Mouse (Mus musculus): ENCODE measurements around the gene Ceacam18. TPM values are rescaled to one million over a fixed set of nuclear protein-coding genes. Genes with fewer than 3 reads are reported as not detected.
A peak's percentile ranks its signal among the peaks of the same experiment; 100 is the strongest.

Gene Ceacam18
- polyA plus RNA-seq (2015; fragmentation: Nextera tagmentation; extraction: Ambion mirVana) = 0.14 TPM in 1 of 2 replicates, not detected in the other

DNA sequence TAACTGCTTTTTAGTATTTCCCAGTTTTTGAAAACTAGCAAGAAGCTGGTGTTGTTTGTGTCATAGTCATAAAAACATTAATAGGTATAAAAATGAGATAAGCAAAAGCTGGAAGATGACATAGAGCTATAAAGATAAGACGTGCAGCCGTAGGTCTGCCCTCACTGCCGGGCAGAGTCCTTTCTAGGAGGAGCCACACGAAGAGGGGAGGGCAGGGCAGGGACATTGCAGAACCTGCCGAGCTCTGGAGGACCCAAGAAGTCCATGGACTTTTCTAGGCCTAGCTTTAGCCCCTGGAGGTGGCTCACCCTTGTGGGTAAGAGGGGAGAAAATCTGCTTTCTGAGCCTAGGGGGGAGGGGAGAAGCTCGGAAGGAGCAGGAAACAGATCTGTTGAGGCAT, at the start of gene Ceacam18:
TSS of gene Ceacam18 (plus strand) at position 208 of the 400 bp plus-strand sequence.
- no peak within 1 kb of the TSS for H3K4me2 ChIP-seq (ENCODE audit: low read depth, low read length)
- no peak within 1 kb of the TSS for H3K27ac ChIP-seq (ENCODE audit: low read depth)
- no peaks in the 10 kb centered on the region for H3K36me3 ChIP-seq (replicated peaks; ENCODE audit: insufficient read depth, low read length)
- no peak for TF ChIP-seq CTCF (IDR thresholded peaks at IDR 0.05; ENCODE audit: low read depth)
- no peak for TF ChIP-seq EP300 (IDR thresholded peaks at IDR 0.05; ENCODE audit: low read depth)
- no peak for DNase-seq
- no peak within 1 kb of the TSS for H3K4me3 ChIP-seq (ENCODE audit: low read depth, low read length)
- H3K9ac ChIP-seq (replicated peaks) = no peak within 1 kb of the TSS
- H3K9me3 ChIP-seq (ENCODE audit: low read length) = no peaks in the 10 kb centered on the region
- no peak for ATAC-seq
- WGBS (ENCODE audit: insufficient replicate concordance) = 41% methylated on average over 6 of the region's 6 CpGs
- H3K27me3 ChIP-seq (ENCODE audit: insufficient read depth, low read length) = no peaks in the 10 kb centered on the region
- H3K4me1 ChIP-seq (ENCODE audit: insufficient read depth) = no peaks in the 10 kb centered on the region

DNA sequence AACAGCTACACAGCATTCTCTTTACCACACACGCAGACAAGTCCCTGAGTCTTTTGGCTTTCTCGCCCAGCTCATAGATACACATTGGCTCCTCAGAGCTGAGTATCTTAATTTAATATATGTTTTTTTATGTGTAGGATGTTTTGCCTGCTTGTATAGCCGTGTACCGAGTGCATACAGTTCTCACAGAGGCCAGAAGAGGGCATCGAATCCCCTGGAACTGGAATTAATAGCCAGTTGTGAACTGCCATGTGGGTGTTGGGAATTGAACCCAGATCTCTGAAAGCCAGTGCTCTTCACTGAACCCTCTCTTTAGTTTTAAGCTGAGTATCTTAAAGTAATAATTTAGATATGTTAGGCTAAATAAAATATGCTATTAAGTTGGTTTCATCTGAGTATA, 49.7 kb upstream of the Ceacam18 start:
- Histone ChIP-seq H3K9ac (replicated peaks) (no peak overlapping the region), H3K27me3 (ENCODE audit: insufficient read depth, low read length) (no peaks in the 10 kb centered on the region), H3K9me3 (ENCODE audit: low read length) (no peaks in the 10 kb centered on the region), H3K4me3 (ENCODE audit: low read depth, low read length) (no peak overlapping the region), H3K4me2 (ENCODE audit: low read depth, low read length) (no peak overlapping the region), H3K4me1 (ENCODE audit: insufficient read depth) (peaks cover 6% of the 10 kb centered on the region; the same call in 1 of the 2 replicates), H3K27ac (ENCODE audit: low read depth) (no peak overlapping the region), H3K36me3 (replicated peaks; ENCODE audit: insufficient read depth, low read length) (peaks cover 51% of the 10 kb centered on the region)
- WGBS (ENCODE audit: insufficient replicate concordance) = 83% methylated on average over 5 of the region's 5 CpGs
- DNase-seq = no peak
- TF ChIP-seq EP300 (IDR thresholded peaks at IDR 0.05; ENCODE audit: low read depth) = no peak
- TF ChIP-seq CTCF (IDR thresholded peaks at IDR 0.05; ENCODE audit: low read depth) = peak; percentile 41
- no peak for ATAC-seq

DNA sequence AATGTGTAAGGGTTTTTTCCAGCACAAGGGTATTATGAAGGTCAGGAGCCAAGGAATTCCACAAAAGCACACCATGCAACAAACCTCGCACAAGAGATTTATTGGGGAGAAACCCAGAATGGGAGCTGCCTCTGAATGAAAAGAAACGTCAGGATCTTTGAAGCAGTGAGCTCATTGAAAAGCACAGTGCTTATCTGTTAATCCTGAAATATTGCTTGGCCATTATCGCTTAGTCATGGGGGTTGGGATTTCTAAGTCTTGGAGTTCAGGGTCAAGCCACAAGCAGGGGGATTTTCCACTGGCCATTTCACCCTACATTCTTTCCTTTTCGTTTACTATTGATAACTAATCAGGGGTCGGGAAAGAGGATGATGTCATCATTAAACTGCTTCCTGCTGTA, 32.6 kb upstream of the Ceacam18 start:
- no peak overlapping the region for H3K4me2 ChIP-seq (ENCODE audit: low read depth, low read length)
- no peaks in the 10 kb centered on the region for H3K36me3 ChIP-seq (replicated peaks; ENCODE audit: insufficient read depth, low read length)
- DNase-seq = no peak
- no peaks in the 10 kb centered on the region for H3K9me3 ChIP-seq (ENCODE audit: low read length)
- WGBS (ENCODE audit: insufficient replicate concordance) = 42% methylated on average over 5 of the region's 5 CpGs
- peaks cover 2% of the 10 kb centered on the region; the same call in 1 of the 2 replicates for H3K4me1 ChIP-seq (ENCODE audit: insufficient read depth)
- H3K4me3 ChIP-seq (ENCODE audit: low read depth, low read length) = no peak overlapping the region
- no peak overlapping the region for H3K9ac ChIP-seq (replicated peaks)
- H3K27me3 ChIP-seq (ENCODE audit: insufficient read depth, low read length) = no peaks in the 10 kb centered on the region
- TF ChIP-seq CTCF (IDR thresholded peaks at IDR 0.05; ENCODE audit: low read depth) = no peak
- TF ChIP-seq EP300 (IDR thresholded peaks at IDR 0.05; ENCODE audit: low read depth) = no peak
- ATAC-seq = no peak
- H3K27ac ChIP-seq (ENCODE audit: low read depth) = no peak overlapping the region

DNA sequence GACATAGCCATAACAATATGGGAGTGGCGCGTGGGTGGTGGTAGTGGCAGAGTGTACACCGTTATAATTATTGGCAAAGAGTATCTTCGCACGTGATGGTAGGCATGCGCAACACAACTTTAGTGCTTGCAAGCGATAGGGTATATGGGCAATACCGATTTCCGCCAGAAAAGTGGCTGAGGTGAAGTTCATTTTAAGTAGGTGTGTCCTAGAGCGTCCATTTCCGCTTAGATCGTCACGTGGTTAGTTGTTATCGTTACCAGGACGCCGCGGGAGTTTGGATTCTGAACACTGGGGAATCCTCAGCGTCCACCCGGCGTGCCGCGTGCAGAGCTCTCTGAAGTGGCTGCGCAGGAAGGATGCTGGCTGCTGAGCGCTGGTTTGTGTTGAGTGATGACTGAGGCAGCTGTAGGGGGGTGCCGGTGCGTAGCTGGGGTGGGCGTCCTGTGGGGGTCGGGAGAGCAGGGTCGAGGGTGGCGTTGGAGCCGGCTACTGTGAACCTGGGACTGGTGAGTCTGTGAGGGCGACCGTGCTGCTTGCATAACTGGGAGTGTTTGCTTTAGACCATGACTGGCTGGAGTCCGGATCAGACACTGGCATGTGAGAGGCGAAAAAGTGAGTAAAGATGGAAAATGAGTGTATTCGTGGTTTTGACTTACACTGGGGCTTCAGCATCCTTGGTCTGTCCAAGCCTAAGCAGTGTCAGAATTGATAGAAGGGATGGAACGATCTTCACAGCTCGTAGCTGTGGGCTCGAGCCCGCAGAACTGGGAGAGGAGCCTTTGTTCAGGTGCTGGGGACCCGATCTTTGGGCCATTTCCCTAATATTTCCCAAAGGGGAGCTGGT, 27.4 kb upstream of the Ceacam18 start, which contains the start of gene Zfp819:
TSS of gene Zfp819 (plus strand) at position 274 of the 847 bp plus-strand sequence.
- Histone ChIP-seq H3K27ac (ENCODE audit: low read depth) (no peak within 1 kb of the TSS), H3K9me3 (ENCODE audit: low read length) (no peaks in the 10 kb centered on the region), H3K36me3 (replicated peaks; ENCODE audit: insufficient read depth, low read length) (no peaks in the 10 kb centered on the region), H3K4me1 (ENCODE audit: insufficient read depth) (peaks cover 11% of the 10 kb centered on the region), H3K27me3 (ENCODE audit: insufficient read depth, low read length) (no peaks in the 10 kb centered on the region), H3K9ac (replicated peaks) (no peak within 1 kb of the TSS), H3K4me3 (ENCODE audit: low read depth, low read length) (peak within 1 kb of the TSS; percentile 19; the same call in 1 of the 2 replicates), H3K4me2 (ENCODE audit: low read depth, low read length) (peak within 1 kb of the TSS; percentile 74)
- DNase-seq (peak; percentile 59), ATAC-seq (peak; percentile 91)
- 16% methylated on average over 41 of the region's 41 CpGs for WGBS (ENCODE audit: insufficient replicate concordance)
- TF ChIP-seq CTCF (IDR thresholded peaks at IDR 0.05; ENCODE audit: low read depth) (no peak), EP300 (IDR thresholded peaks at IDR 0.05; ENCODE audit: low read depth) (no peak)

DNA sequence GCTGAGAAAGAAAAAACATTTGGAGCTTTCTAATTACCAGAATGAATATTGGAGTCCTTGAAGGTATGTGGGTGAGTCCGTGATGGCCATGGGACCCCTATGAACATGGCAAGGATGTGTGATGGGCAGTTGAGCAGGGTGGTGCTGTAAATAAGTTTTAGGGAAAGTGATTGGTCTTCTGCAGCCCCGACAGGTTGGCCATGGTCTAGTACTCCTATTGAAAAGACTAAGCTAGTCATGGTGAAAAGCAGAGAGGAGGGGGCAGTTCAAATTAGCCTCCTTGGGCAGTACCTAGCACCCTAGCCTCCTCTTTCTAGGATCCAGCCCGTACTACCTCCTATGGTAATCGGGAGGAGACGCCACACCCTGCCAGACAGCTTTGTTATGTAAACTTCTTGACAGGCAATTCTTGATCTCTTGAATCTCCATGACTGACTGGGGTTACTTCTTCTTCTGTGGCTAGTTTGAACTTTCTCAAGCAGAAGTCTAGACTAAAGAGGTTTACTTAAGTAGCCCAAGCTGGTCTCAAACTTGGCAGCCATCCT, 26.7 kb upstream of the Ceacam18 start:
- H3K9me3 ChIP-seq (ENCODE audit: low read length) = no peaks in the 10 kb centered on the region
- no peak overlapping the region for H3K27ac ChIP-seq (ENCODE audit: low read depth)
- no peak overlapping the region for H3K4me3 ChIP-seq (ENCODE audit: low read depth, low read length)
- peak overlapping the region; percentile 74; the same call in 1 of the 2 replicates for H3K4me2 ChIP-seq (ENCODE audit: low read depth, low read length)
- H3K9ac ChIP-seq (replicated peaks) = no peak overlapping the region
- TF ChIP-seq CTCF (IDR thresholded peaks at IDR 0.05; ENCODE audit: low read depth) (no peak), EP300 (IDR thresholded peaks at IDR 0.05; ENCODE audit: low read depth) (no peak)
- no peak for DNase-seq
- peaks cover 11% of the 10 kb centered on the region for H3K4me1 ChIP-seq (ENCODE audit: insufficient read depth)
- no peak for ATAC-seq
- no peaks in the 10 kb centered on the region for H3K36me3 ChIP-seq (replicated peaks; ENCODE audit: insufficient read depth, low read length)
- 33% methylated on average over 5 of the region's 5 CpGs for WGBS (ENCODE audit: insufficient replicate concordance)
- no peaks in the 10 kb centered on the region for H3K27me3 ChIP-seq (ENCODE audit: insufficient read depth, low read length)

DNA sequence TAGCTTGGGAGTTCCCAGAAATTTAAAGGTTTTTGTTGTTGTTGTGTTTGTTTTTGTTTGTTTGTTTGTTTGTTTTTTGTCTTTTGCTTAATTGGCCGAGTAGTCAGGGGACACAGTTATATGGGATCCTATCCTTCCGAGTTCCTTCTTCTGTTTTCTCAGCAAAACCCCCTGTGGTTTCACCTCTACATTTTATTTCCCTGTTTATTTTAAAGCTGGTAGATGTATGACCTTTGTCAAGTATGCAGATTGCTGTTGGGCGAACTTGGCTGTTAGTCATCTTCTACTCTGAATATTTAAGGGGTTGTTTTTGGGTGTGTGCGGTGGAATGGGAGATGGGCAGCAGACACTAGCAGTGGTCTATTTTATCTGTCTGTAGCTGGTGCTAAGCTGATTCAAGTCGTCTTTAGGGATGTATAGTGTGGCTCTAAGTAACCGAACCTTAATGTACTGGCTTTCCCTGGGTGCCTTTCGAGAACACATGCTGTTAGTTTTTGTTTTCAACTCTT, 26.1 kb upstream of the Ceacam18 start:
- WGBS (ENCODE audit: insufficient replicate concordance) = 61% methylated on average over 7 of the region's 7 CpGs
- Histone ChIP-seq H3K27ac (ENCODE audit: low read depth) (no peak overlapping the region), H3K4me1 (ENCODE audit: insufficient read depth) (peaks cover 11% of the 10 kb centered on the region), H3K9me3 (ENCODE audit: low read length) (no peaks in the 10 kb centered on the region), H3K9ac (replicated peaks) (no peak overlapping the region), H3K27me3 (ENCODE audit: insufficient read depth, low read length) (no peaks in the 10 kb centered on the region), H3K36me3 (replicated peaks; ENCODE audit: insufficient read depth, low read length) (no peaks in the 10 kb centered on the region), H3K4me3 (ENCODE audit: low read depth, low read length) (no peak overlapping the region), H3K4me2 (ENCODE audit: low read depth, low read length) (no peak overlapping the region)
- ATAC-seq (no peak), DNase-seq (no peak)
- TF ChIP-seq CTCF (IDR thresholded peaks at IDR 0.05; ENCODE audit: low read depth) (no peak), EP300 (IDR thresholded peaks at IDR 0.05; ENCODE audit: low read depth) (no peak)
